Mouse (Mus musculus): ENCODE measurements at regions not wholly inside any gene's neighbourhood (a gene's known extent, or its start where the extent isn't known, plus 50 kb on each side); places are given as distances from the start of the nearest gene placed in this dataset.

DNA sequence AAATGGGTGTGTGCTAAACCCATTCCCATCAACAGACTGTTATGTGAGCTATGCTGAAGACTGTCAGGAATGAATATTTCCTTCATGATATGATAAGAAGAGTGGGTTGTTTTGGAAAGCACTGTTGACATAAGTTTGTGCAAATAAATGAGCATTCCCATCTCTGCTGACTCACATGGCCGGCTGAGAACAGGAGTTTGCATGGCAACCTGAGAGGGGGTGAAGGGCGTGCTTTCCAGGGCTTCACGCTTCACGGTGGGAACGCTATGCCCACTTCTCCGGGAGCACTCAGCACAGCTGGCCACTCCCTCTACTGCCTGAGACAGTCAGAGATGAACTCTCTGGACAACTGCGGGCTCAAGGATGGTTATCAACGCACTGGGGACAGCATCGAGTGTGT lies 348.9 kb upstream of the Slc24a5 start:
- ATAC-seq (replicated peaks; ENCODE audit: low FRiP score, low TSS enrichment, poor library complexity, severe bottlenecking) = no peak

DNA sequence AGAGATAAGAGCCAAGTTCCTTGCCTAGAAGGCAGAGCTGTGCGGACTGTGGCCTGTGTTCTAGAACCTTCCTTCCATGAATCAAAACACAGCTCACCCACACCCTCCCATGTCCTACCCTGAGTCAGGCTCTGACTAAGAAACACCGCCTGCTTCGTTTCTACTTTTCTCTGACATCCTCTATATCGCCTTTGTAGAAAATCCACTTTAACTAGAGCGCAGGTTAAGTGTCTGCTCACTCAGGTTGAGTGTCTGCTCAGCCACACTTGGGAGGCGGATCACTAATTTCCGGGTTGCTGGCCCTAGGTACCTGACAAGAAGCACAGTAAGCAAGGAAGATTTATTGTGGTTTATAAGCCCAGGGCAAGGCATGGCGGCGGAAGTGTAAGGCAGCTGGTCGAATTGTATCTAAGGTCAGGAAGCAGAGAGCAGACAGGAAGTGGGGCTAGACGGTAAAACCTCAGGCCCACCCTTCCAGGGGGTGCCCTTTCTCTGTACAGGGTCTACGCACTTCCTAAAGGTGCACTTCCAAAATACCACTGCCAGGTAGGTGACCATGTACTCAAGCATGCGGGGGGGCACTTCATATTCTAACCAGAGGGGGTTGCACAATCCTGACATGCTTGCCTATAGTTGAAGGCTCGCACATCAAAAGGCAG lies 348.0 kb upstream of the Slc24a5 start:
- ATAC-seq (replicated peaks; ENCODE audit: low FRiP score, low TSS enrichment, poor library complexity, severe bottlenecking) = no peak; the same call in 1 of the 2 replicates

DNA sequence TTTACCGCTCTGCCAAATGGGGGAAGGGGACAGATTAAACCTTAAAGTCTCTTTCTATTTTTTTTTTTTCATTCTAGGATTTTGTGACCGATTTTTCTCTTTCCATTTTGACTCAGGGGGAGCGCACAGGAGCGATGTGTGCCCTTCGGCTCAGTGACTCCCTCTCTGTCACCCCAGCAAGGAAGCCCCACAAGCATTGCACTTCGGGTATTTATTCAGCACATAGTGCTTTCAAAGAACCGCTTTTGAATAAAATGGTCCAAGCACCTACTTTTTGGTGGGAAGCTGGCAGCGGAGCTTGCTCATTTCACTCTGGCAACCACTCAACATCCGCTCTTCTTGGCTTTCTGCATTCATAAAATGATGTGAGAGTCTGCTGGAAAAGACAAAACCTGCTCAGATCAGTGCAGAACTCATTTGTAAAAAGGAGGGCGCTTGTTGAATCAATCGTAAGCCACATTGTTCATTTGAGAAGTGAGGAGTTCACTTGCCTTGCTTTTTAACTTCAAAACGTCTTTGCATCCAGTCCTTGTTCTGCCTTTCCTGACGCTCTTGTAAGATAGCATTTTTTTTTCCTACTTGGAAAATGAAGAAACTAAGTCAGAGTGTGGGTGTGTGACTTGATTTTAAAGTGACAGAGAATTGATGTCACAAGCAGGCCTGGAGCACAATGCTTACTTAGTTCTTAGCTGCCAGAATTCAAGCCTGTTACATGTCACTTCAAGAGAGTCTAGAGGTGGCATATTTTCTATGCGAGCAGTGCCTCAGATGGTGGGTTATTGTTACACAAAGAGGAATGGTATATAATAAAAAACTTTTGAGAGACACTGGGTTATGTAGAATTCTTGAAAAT lies 347.1 kb upstream of the Slc24a5 start:
- ATAC-seq (replicated peaks; ENCODE audit: low FRiP score, low TSS enrichment, poor library complexity, severe bottlenecking) = no peak

DNA sequence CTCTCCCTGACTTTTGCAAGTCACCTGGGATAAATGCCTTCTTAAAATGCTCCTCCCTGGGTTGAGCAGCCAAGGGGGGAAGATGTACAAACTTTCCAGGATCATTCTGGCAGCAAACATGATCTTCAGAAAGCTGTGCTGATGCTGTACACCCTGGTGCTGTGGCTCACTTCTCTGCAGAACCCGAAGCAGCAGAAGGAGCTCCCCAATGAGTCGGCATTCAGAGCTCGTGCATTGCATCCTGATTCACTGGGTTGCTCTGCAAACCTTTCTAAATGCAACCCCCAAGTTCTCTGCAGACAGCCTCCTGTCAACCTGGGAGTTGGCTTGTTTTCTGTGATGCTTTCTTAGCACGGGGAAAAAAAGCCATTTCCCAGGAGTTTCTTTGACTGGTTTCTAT lies 343.8 kb upstream of the Slc24a5 start:
- no peak for ATAC-seq (replicated peaks; ENCODE audit: low FRiP score, low TSS enrichment, poor library complexity, severe bottlenecking)

DNA sequence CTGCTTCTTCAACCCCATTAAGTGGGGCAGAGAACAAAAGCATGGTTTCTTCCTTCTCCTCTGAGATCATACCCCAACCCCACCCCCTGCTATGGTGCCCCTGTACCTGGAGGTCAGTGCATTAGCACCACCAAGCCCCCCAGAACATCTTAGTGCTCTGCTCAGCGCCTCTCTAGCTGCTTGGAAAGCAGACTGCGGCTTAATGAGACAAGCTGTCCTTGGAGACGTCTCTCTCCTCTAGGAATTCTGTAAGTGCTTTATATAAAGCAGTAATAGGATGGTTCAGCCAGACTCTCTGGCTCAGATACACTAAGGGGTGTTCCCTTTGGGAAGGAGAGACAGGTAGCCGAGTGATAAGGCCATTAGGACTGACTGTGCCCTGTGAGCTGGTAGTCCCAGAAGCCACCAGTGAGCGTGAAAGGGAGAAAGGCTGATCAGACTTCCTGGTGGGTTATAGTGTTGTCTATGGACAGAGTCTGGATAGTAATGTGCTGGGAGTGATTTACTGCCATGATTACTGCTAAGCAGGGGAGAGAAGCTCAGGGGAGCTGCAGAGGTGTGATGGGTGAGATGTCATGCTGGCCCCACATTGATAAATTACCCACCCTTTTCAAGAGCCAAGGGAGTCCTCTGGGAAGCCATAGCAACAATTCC lies 343.0 kb upstream of the Slc24a5 start:
- no peak for ATAC-seq (replicated peaks; ENCODE audit: low FRiP score, low TSS enrichment, poor library complexity, severe bottlenecking)

DNA sequence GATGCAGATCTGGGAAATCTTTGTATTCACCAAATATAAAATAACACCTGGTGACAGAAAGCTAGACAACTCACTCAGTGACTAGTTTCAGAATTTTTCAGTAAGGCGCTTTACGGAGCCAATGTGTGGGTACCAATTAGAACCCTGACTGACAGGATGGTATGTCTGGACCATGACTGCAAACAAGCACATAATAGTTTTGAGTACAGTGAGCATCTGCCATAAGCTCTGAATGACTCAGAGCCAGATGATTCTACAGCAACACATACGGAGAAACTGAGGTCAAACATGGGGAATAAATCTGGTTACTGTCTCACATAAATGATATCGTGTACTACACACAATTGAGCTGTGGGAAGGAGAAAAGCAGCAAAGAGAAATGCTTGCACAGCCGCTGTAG lies 339.9 kb upstream of the Slc24a5 start:
- ATAC-seq (replicated peaks; ENCODE audit: low FRiP score, low TSS enrichment, poor library complexity, severe bottlenecking) = no peak

DNA sequence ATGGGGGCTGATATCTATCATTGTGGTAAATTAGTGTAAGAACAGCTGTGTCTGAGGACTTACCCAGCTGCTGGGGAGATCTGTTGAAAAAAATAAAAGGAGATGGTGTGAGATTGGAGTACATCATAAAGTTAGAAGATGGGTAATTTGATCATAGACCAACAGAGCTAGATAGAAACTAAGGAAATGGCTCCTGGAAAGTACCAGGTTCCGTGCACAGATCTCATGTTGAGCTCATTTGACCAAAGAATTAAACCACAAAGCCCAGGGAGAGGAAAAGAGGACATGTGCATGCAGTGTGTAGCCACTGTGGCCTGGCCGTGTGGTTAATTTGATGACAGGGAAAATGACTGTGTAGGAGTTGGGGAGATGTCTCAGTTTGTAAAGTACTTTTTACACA lies 335.3 kb upstream of the Slc24a5 start:
- no peak for ATAC-seq (replicated peaks; ENCODE audit: low FRiP score, low TSS enrichment, poor library complexity, severe bottlenecking)

DNA sequence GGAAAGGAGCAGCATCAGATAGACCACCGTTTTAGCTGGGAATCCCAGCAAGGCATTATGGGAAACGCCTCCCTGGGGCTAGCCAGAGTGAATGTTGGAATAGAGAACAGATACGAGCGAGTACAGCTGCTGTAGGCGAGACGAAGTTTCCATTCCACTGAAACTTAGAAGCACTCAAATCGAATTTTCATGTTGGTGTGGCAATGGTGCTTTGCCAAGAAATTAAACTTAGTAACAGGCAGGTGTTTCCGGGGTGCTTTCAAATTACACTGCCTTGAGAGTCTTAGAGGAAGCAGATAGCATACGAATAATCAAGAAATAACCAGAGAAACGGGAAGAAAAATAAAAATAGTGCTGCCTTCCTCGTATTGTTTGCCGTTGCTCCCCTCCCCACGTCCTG lies 327.1 kb upstream of the Slc24a5 start:
- ATAC-seq (replicated peaks; ENCODE audit: low FRiP score, low TSS enrichment, poor library complexity, severe bottlenecking) = no peak

DNA sequence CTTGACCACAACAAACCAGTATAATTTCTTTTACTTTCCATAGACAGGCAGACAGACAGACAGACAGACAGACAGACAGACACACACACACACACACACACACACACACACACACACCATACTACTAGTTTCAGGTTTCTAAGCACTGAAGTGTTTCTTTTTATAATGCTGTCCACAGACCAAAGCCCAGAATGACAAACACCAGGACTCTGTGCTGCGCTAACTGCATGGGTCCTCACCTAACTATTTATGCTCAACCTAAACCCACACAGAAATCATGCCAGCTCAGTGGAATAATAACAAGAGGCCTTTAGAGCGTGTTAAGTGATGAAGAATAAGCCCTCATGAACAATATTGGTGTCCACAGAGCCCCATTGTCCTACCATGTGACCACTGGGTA lies 325.0 kb upstream of the Slc24a5 start:
- ATAC-seq (replicated peaks; ENCODE audit: low FRiP score, low TSS enrichment, poor library complexity, severe bottlenecking) = no peak

DNA sequence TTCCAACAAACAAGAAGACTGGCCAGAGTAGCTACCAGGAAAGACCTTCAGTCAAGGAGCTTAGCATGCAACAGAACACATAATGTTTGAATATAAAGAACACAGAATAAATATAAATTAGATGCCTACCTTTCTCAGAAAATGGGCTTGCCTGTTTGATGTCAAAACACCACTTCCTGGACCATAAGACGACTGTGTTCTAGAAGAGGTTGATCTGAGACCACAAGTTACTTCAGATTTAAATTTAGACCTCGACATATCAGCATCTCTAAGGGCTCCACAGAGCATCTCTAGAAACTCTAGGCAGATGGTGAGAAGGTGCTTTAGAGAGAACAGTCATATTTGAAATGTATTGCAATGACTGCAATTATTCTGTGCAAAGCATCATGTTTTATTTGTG lies 322.9 kb upstream of the Slc24a5 start:
- no peak for ATAC-seq (replicated peaks; ENCODE audit: low FRiP score, low TSS enrichment, poor library complexity, severe bottlenecking)

DNA sequence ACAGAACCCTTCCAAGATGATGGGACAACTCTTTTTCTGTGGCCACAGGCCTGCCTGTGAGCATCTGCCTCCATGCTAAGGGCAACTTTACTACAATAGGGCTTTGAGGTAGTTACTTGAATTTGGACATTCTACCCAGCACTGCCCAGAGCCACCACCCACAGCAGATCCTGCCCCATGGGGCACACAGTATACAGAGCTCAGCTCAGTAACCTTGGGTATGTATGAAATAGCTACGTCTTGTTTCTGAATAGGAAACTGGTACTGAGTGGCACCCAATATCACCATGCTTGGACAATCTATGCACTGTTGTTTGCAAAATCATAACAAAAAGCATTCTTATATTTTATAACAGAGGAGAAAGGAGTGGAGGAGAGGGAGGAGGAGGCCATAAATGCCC lies 320.8 kb upstream of the Slc24a5 start:
- no peak for ATAC-seq (replicated peaks; ENCODE audit: low FRiP score, low TSS enrichment, poor library complexity, severe bottlenecking)

DNA sequence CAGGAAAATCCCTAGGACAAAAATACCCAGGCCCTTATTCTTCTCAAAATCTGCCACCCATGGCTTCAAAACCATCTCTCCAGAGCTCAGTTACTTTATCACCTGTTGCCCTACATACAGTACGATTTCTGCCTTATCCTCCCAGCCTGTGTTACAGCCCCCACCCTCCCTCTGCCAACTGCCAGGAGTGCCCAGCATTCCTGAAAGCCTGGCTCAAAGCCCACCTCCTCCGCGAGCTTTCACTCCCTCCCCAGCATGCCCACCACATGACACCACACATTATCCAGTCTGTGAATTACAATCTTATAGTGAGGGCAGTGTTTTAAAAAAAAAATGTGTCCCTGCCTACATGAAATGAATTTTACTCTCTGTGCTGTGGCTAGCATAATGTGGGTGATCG lies 320.3 kb upstream of the Slc24a5 start:
- no peak for ATAC-seq (replicated peaks; ENCODE audit: low FRiP score, low TSS enrichment, poor library complexity, severe bottlenecking)

DNA sequence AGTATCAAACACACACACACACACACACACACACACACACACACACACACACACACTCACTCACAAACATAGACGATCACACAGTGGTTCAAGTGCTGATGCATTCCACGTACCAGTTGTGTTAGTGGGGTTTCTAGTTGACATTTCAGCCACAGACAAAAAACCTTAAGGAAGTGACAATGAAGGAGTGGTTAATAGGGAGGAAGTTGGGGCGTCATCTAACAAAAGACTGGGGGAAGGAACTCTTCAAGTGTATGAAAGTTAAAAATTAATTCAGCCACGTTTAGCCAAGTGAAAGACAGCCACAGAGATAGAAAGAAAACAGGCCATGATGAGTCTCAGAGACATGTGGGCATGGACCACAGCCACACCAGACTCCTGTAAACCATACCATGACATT lies 316.1 kb upstream of the Slc24a5 start:
- no peak for ATAC-seq (replicated peaks; ENCODE audit: low FRiP score, low TSS enrichment, poor library complexity, severe bottlenecking)

DNA sequence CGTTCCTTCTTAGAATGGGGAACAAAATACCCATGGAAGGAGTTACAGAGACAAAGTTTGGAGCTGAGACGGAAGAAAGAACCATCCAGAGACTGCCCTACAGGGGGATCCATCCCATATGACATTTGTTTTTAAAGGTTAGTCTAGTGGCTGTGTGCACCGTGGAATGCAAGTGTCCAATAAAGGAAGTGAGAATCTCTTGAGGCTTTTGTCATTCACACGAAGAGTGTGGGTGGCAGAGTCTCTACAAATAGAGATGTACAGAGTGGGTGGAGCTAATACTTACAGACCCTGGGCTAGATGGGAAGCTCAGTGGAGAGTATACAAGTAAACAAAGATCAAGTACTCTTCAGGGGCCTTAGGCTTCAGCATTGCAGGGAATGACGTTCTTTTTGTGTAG lies 314.2 kb upstream of the Slc24a5 start:
- no peak for ATAC-seq (replicated peaks; ENCODE audit: low FRiP score, low TSS enrichment, poor library complexity, severe bottlenecking)

DNA sequence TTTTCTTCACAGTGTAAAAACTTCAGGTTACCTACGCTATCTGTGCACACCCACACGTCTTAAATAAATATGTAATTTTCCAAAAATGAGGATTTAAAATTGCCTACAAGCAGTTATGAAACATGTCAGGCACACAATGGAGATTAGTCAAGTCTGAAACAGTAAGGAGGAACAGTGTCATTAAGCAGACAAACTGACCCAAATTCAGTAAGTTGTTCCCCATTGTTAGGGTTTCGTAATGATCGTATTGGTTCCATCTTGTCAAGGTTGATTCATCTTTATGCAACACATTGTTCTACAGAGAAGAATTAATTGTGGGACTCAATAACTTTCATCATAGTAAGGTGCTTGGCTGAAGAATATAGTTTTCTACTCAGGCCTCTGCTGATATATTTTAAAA lies 312.7 kb upstream of the Slc24a5 start:
- ATAC-seq (replicated peaks; ENCODE audit: low FRiP score, low TSS enrichment, poor library complexity, severe bottlenecking) = no peak

DNA sequence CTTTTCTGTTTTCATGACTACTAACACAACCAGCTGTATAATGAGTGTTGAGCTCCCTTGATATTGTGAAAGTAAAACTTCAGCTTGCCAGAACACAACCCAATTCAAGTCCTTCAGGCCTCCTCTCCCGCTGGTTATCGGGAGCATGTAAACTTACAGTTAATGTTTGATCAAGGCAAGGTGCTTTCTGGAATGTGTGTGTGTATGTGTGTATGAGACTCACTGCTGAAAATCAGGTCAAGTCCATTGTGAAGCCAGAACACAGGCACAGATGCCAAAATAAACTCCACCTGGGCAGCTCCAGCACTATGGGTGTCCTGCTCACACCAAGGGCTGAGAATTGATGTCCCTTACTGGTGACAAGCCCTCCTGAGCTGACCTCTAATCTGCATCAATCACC lies 308.9 kb upstream of the Slc24a5 start:
- no peak for ATAC-seq (replicated peaks; ENCODE audit: low FRiP score, low TSS enrichment, poor library complexity, severe bottlenecking)

DNA sequence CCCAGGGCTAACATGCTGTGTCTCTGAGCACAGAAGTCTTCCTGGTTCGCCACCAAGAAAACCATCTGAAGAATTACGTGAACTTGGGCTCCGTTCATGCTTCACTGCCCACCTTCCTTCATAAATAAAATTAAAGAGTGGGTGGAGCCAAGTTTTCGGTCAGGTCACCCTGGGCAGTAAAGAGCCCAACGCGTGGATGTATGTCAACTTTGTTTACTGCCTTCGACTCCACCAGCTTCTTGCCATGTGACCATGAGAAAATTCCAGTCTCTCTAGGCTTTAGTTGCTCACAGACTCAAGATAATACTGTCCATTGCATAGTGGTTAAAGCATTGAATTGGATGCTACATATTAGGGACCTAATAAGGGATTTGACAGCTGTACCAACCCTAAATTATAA lies 304.3 kb upstream of the Slc24a5 start:
- no peak for ATAC-seq (replicated peaks; ENCODE audit: low FRiP score, low TSS enrichment, poor library complexity, severe bottlenecking)

DNA sequence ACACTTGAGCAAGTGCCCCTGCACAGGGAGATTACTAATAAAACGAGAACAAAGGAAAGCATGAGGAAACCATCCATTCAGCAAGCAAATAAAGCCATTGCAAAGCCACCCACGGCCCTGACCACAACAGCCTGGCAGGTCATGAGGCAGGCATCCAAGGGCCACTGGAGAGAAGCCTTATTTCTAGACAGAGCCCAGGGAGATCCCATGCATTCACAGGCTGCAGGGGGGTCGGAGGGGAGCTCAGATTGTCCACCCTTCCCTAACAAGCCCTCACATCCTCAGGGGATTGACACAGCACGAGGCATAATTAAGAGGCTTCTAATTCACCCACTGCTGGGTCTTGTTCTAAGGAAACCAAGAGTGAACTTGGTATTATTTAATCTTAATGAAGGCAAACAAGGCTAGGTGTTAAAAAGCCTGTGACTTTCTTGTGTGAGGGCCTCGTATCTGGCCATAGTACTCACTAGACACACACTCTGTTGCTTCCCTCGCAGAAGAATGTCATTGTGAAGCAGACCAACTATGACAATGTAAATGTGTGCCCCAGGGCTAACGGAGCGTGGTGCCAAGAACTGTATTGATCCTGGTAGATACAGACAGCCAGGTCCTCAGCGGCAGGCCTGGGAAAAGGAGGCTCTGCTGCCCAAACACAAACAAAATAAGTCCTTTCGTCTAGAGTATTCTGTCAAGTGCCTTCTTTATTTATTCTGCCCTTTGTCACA lies 303.6 kb upstream of the Slc24a5 start:
- ATAC-seq (replicated peaks; ENCODE audit: low FRiP score, low TSS enrichment, poor library complexity, severe bottlenecking) = no peak

DNA sequence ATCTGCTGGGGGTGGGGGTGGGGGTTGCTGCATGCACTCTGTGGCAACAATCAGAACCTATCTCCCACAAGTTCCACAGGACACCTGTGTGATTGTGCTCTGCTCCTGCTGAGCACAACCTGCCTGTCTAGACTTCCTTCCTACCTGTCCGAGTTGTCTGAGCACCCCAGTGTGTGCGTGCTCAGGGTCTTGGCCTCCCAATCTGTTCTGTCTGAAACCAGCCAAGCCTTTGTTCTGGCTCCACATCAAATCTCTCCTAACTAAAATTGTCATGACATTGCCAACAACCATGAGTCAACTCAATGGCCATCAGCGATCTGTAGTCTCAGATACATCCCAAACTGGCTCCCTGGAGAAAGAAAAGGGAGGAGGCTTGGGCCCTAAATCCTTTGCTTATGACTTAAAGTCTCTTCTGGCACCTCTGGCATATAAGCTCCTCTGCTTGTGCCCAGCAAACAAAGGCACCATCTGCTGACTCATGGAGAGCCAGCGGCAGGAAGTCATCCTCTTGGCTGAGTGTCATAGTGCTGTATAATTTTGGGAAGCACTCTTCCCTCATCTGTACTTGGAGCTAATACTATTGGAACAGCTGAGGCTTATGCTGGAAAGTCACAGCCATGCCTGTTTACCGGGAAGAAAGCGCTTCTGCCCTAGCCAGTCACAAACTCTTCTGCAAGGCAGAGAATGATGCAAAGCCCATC lies 298.5 kb upstream of the Slc24a5 start:
- no peak for ATAC-seq (replicated peaks; ENCODE audit: low FRiP score, low TSS enrichment, poor library complexity, severe bottlenecking)

DNA sequence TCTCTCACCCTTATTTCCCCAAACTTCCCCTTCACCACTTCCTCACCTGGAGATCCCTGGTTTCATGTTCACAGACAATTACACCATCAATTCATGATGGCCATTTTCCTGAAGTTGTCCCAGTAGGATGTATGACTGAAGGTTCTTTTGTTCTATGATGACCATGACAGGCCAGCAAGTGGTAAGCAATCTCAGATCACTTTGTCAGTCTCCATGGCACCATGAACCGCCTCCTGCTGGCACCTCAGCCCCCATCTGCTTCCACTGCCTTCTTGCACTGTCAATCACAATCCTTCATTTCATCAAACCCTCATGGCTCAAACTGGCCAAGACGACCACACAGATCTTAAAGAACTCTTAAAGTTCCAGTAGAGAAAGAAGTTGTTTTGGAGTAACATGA lies 297.9 kb upstream of the Slc24a5 start:
- no peak for ATAC-seq (replicated peaks; ENCODE audit: low FRiP score, low TSS enrichment, poor library complexity, severe bottlenecking)
